In genomic region chr2:32260635-32261034, GRCm38 (mm10) we compare ENCODE assay signal across 8 mouse cellular contexts. TPM values are rescaled to one million over a fixed set of nuclear protein-coding genes. Genes with fewer than 3 reads are reported as not detected.
DNase-seq lines count a peak whose midpoint lies in the region; ATAC-seq lines count a peak whose summit lies in the region.

No protein-coding gene starts in this region.

- DNase-seq in right cerebral cortex, postnatal 14 days, result peak; percentile 40
- DNase-seq in right cerebral cortex, postnatal 25 days, result no peak
- peak; percentile 65 to 75 for DNase-seq in cerebellum, postnatal 14 days
- DNase-seq in heart, adult 8-10 months (ENCODE audit: low spot score), result peak; percentile 28
- peak; percentile 41 for DNase-seq in kidney, postnatal 14 days
- DNase-seq in splenic B cell, adult 2 months (ENCODE audit: low read depth, low spot score), result peak; percentile 86
- no peak for DNase-seq in frontal cortex, postnatal 14 days (ENCODE audit: low spot score in 2 of 2)

- no peaks in the 10 kb centered on the region for H3K27me3 ChIP-seq in splenic B cell, adult 2 months (ENCODE audit: control insufficient read depth, insufficient read depth, low read length, poor library complexity, severe bottlenecking)

- ATAC-seq in megakaryocyte-erythroid progenitor cell, adult 5-6 weeks (replicated peaks; ENCODE audit: low FRiP score, low TSS enrichment, poor library complexity, severe bottlenecking), result peak; percentile 49; the same call in 1 of the 2 replicates

- H3K36me3 ChIP-seq in splenic B cell, adult 2 months (ENCODE audit: control insufficient read depth, insufficient read depth, low read length, poor library complexity, severe bottlenecking), result no peaks in the 10 kb centered on the region

RNA-seq across cellular contexts. Expression of gene Uck1, which starts 0.7 kb away (rescaled TPM):
- total RNA-seq in heart, adult 8-10 months (2022), result 10 to 100 TPM; 22.9 to 24.5 (median 23.3) TPM
- 47.2 and 72.7 TPM in 2 replicates for total RNA-seq in megakaryocyte-erythroid progenitor cell, adult 5-6 weeks (2014; fragmentation: Nextera tagmentation)
- 21.5 and 21.9 TPM in 2 replicates for total RNA-seq in megakaryocyte-erythroid progenitor cell, adult 5-6 weeks (2017)

RNA-seq across cellular contexts. Expression of gene Pomt1, which starts 24.2 kb away (rescaled TPM):
- 10 to 100 TPM; 12.5 to 15.0 (median 14.0) TPM for total RNA-seq in heart, adult 8-10 months (2022)
- 57.6 and 57.7 TPM in 2 replicates for total RNA-seq in megakaryocyte-erythroid progenitor cell, adult 5-6 weeks (2014; fragmentation: Nextera tagmentation)
- total RNA-seq in megakaryocyte-erythroid progenitor cell, adult 5-6 weeks (2017), result 27.4 and 29.8 TPM in 2 replicates

RNA-seq across cellular contexts. Expression of gene Golga2, which starts 26.5 kb away (rescaled TPM):
- total RNA-seq in heart, adult 8-10 months (2022), result 10 to 100 TPM; 75.1 to 88.9 (median 80.2) TPM
- total RNA-seq in megakaryocyte-erythroid progenitor cell, adult 5-6 weeks (2014; fragmentation: Nextera tagmentation), result 34.8 and 39.0 TPM in 2 replicates
- 41.6 and 44.5 TPM in 2 replicates for total RNA-seq in megakaryocyte-erythroid progenitor cell, adult 5-6 weeks (2017)

RNA-seq across cellular contexts. Expression of gene Swi5, which starts 27.2 kb away (rescaled TPM):
- total RNA-seq in heart, adult 8-10 months (2022), result 100 to 1,000 TPM; 221 to 257 (median 231) TPM
- 309 and 320 TPM in 2 replicates for total RNA-seq in megakaryocyte-erythroid progenitor cell, adult 5-6 weeks (2014; fragmentation: Nextera tagmentation)
- total RNA-seq in megakaryocyte-erythroid progenitor cell, adult 5-6 weeks (2017), result 438 and 550 TPM in 2 replicates

Comparison
In these comparisons a context has a peak if more than half of its experiments do, and no peak if none do; other contexts are left out.
1. DNase-seq: peak in right cerebral cortex, postnatal 14 days (single experiment), cerebellum, postnatal 14 days (2 of 2), heart, adult 8-10 months (single experiment), kidney, postnatal 14 days (single experiment) and splenic B cell, adult 2 months (single experiment); none in right cerebral cortex, postnatal 25 days (single experiment) and frontal cortex, postnatal 14 days (0 of 2).